Mouse (Mus musculus): Measurements from ENCODE around the gene Trim80.
"Not testable (repeated sequence)": the region's sequence is repeated elsewhere in the genome, so short reads cannot be mapped to it uniquely, and the experiment has no call there.

Trim80 gene

GRCm38 (mm10) chr11:115464851-115465250 is 24.5 kb downstream of the Trim80 start:
- DNase-seq: no peak

- no peak for DNase-seq
Measured at GRCm38 (mm10) chr11:115467217-115467618, 26.9 kb downstream of the Trim80 start.

GRCm38 (mm10) chr11:115472183-115472582 is 31.8 kb downstream of the Trim80 start:
- peak; percentile 2 for DNase-seq

- peak; percentile 95 for DNase-seq
Measured at GRCm38 (mm10) chr11:115473626-115474275, 33.4 kb downstream of the Trim80 start.

- DNase-seq: peak; percentile 95
Measured at GRCm38 (mm10) chr11:115475025-115475757, 34.8 kb downstream of the Trim80 start, which contains the start of gene Armc7. Armc7 (plus strand) TSS chr11:115475667.

GRCm38 (mm10) chr11:115475758-115476237 is 35.5 kb downstream of the Trim80 start:
- DNase-seq: no peak

GRCm38 (mm10) chr11:115476630-115477029 is 36.3 kb downstream of the Trim80 start:
- not testable (repeated sequence) for DNase-seq

GRCm38 (mm10) chr11:115477388-115477787 is 37.0 kb downstream of the Trim80 start:
- DNase-seq: not testable (repeated sequence)

- no peak for DNase-seq
Measured at GRCm38 (mm10) chr11:115478296-115478938, 38.1 kb downstream of the Trim80 start.

- no peak for DNase-seq
Measured at GRCm38 (mm10) chr11:115481553-115482259, 41.4 kb downstream of the Trim80 start.

GRCm38 (mm10) chr11:115483278-115483677 is 42.9 kb downstream of the Trim80 start:
- DNase-seq: no peak

- peak; percentile 83 for DNase-seq
Measured at GRCm38 (mm10) chr11:115483726-115484125, 43.4 kb downstream of the Trim80 start.

- no peak for DNase-seq
Measured at GRCm38 (mm10) chr11:115485155-115485554, 44.8 kb downstream of the Trim80 start.

- no peak for DNase-seq
Measured at GRCm38 (mm10) chr11:115488551-115489104, 48.3 kb downstream of the Trim80 start.

GRCm38 (mm10) chr11:115490441-115491355 is 50.4 kb downstream of the Trim80 start:
- no peak for DNase-seq

- DNase-seq: peak; percentile 89
Measured at GRCm38 (mm10) chr11:115491356-115492083, 51.2 kb downstream of the Trim80 start, which contains the start of gene Nt5c. Nt5c (minus strand) TSS chr11:115491862.

GRCm38 (mm10) chr11:115492387-115492786 is 52.0 kb downstream of the Trim80 start:
- no peak for DNase-seq

GRCm38 (mm10) chr11:115496559-115496958 is 56.2 kb downstream of the Trim80 start:
- DNase-seq: not testable (repeated sequence)

Measured in liver (tissue).